Mouse (Mus musculus) cerebellum, postnatal 4 days (tissue): ENCODE measurements around the gene Rhpn2.
"Not testable (repeated sequence)": the region's sequence is repeated elsewhere in the genome, so short reads cannot be mapped to it uniquely, and the experiment has no call there.

Experiments
- DNase-seq, 2 experiments: peaks; one replicate each; pipeline ENCODE4 v3.0.0; 2022; ENCODE audit warnings: low spot score in 2 of 2, mixed read lengths in 1 of 2

The Rhpn2 gene

DNA sequence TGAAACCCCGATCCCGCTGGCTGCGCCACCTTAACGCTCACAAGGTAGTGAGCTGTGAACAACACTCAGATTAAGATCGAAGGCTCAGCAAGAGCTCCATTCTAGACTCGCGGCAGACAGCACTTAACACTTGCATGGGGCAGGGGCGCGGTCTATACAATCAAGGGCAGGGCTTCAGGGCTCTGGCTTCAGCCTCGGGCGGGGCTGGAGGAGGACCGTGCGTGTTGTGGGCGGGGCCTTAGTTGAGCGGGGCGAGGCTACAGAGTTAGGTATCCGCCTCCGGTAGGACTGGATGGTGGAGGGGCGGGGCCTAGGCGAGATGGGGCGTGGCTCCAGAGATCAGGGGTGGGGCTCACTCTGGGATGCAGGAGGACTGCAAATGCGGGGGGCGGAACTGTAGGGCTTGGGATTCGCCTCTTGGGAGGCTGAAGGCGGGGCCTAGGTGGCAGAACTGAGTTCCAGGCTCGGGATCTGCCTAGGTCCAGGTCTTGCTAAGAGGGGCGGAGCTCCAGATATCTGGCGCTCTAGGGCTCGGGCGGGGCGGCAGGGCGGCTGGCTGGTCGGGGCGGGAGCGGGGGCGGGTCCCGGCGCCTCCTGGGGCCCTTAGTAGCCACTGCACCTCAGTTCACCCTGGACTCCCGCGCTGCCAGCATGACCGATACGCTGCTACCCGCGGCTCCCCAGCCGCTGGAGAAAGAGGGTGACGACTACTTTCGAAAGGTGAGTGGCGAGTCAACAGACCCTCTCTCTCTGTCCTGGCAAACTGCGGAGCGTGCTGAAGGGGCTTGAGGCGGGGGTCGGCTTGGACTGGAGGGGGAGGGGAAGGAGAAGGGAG lies at the start of gene Rhpn2:
TSS of gene Rhpn2 (plus strand) at position 479 of the 835 bp plus-strand sequence.
- DNase-seq: peak; percentile 98

DNA sequence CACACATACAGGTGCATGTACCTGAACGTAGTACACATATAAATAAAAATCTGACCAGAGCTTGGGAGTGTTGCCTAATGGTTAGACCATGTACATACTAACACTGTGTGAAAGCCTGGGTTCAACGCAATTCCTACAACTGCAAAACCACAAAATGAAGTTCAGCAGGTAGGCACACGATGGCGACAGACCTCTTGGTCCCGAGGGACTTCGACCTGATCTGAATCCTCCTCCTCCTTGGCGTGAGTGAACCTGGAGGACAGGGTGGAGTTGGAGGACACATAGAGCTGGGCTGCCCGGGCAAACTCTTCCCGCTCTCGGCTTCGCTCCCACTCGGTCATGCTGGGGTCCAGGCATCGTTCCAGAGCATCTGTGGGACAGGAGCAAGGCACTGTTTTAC lies 40.5 kb upstream of the Rhpn2 start:
- DNase-seq: no peak

DNA sequence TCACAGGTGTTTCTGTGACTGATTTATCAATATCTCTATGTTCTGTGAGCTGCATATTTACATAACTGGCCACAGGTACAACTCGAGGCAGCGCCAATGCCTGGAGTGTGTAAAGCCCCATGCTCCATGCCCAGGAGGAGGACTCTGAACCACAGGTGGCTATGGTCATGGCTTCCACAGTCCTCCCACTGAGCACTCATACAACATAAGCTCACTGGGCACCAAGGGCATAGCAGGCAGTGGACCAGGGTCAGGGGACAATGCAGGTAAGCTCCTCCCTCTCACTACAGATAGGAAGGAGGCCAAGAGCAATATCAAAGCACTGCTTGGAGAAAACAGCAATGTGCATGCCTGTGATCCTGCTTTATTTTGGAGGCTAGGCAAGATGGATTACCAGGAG lies 38.3 kb upstream of the Rhpn2 start:
- no peak for DNase-seq

DNA sequence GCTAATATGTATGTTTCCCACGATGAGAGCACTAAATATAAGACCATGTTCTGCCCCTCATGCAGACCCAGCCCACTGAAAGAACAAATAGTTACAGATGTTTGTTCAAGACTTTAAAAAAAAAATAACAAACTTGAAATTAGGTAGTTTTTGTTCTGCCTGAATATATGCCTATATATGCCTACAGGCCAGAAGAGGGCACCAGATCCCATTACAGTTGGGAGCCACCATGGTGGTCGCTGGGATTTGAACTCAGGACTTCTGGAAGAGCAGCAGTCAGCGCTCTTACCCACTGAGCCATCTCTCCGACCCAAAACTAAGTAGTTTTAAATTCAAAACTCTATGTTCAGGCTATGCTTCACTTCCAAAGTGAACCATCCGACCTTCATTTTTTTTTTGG lies 36.1 kb upstream of the Rhpn2 start:
- no peak for DNase-seq

DNA sequence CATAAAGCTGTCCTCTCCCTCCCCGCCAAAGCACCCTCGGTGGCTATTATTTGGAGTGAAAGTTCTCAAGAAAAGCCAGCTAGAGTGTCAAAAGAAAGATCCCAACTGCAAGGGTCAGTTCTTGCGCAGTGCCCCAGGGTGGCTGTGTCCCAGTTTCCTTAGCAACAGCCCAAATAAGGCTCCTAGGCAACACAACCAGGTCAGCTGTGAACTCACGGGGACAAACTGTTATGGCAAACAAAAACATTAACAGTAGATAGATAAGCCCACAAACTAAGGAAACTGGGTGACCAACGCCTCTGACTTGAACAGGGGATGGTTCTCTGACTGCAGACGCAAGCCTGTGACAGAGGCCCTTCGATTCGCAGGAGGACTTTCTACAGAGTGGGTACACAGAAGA lies 34.3 kb upstream of the Rhpn2 start:
- DNase-seq: no peak

DNA sequence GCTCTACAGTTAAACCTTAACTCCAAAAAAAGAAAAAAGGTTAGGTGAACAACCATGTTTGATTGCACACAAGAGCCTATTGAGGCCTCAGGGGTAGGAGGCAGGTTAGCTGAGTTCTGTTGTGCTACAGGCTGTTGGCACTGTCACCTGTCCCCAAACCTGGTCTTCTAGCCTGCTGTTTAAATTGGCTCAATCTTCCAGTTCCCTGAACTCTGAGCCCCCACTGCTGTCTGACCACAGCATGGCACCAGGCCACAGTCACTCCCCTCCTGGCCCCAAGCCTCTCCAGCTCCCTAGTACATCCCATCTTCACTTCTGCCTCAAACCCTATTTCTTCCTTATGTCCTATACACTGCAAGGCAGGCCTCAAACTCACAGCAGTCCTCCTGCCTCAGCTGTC lies 33.2 kb upstream of the Rhpn2 start:
- DNase-seq: no peak

DNA sequence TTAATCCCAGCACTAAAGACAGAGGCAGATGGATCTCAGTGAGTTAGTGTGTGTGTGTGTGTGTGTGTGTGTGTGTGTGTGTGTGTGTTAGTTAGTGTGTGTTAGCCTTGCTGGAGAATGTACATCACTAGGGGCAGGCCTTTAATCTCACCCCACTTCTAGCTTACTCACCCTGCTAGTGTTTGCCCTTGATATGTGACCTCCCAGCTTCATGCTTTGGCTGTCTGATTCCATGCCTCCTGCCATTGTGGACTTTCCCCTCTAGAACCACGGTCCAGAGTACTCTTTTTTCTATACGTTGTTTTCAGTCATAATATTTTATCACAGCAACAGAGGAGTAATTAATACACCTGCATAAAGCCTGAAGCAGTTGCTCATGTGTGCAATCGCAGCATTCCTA lies 22.8 kb upstream of the Rhpn2 start:
- no peak for DNase-seq

DNA sequence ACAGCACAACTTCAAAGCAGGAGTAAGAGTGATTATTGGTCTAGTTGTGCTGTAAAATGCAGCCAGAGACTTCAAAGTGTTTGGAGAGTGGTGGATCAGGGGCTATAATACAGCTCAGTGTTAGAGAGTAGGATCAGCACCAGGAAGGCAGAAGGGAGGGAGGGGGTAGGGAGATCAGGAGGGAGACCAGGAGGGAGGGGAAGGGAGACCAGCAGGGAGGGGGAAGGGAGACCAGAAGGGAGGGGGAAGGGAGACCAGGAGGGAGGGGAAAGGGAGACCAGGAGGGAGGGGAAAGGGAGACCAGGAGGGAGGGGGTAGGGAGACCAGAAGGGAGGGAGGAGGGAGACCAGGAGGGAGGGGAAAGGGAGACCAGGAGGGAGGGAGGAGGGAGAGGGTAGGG lies 19.8 kb upstream of the Rhpn2 start:
- no peak for DNase-seq

DNA sequence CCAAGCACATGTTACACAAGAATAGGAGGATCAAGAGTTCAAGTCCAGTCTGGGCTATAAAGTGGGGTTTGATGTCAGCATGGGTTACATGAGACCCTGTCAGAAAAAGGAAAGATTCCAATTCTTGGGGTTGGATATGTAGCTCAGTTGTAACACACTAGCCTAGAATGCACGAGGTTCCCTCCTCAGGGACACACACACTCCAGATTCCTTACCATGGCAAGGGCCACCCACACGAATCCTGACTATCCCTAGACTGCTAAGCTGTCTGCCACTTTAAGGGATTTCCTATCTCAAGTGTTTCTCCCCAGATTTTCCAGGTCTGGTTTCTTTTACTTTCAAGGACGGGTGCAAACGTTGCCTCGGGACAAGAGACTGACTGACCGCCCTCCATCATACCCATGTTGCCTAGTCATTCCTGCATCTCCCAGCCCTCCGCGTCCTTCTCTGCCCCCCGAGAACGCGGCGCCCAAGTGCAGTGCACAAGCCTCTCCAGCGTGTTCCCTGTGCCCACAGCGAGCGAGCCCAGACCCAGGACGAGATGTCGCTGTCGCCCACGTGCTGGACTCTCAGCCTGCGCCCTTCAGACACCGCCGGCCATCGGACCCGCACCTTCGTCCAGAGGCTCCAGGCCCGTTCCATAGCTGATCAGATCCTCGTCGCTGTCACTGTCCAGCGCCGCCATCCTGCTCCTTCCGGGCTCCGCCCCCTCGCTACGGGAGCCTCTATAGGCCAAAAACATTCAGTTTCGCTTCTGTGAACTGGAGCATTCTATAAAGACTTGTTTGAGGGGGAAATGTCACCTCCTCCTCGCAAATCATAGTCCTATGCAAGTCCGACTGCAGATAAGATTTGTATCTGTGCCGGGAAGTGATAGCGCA lies 16.0 kb upstream of the Rhpn2 start, which contains the start of gene Gpatch1:
TSS of gene Gpatch1 (minus strand) at position 712 of the 881 bp plus-strand sequence.
- DNase-seq: peak; percentile 93 to 96

DNA sequence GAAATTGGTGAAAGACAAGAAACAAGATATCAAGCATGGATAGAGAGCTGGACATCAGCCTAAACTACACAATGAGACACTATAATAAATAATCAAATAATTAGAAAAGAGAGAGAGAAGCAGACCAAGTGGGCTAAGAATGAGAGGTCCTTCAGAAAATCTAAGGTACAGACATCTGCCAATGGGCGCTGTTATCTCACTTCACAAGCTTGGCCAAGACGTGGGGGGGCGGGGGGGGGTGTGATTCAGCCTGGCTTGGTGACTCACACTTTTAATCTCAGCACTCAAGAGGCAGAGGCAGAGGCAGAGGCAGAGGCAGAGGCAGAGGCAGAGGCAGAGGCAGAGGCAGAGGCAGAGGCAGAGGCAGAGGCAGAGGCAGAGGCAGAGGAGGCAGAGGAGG lies 14.7 kb upstream of the Rhpn2 start:
- not testable (repeated sequence) for DNase-seq

DNA sequence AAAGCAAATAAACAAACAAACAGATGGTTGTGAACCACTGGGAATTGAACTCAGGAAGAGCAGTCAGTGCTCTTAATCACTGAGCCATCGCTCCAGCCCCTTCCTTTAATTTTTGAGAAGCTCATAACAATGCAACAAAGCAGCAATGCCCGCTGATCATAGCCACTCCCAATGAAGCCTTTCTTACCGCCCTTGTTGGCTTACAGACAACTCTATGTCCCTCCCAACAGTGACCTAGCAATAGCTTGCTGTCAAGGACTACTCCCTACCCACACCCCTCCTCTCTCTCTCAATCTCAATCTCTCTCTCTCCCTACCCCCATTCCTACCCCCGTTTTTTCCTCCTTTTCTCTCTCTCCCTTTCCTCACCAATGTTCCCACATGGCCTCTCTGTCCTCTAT lies 14.2 kb upstream of the Rhpn2 start:
- no peak for DNase-seq

DNA sequence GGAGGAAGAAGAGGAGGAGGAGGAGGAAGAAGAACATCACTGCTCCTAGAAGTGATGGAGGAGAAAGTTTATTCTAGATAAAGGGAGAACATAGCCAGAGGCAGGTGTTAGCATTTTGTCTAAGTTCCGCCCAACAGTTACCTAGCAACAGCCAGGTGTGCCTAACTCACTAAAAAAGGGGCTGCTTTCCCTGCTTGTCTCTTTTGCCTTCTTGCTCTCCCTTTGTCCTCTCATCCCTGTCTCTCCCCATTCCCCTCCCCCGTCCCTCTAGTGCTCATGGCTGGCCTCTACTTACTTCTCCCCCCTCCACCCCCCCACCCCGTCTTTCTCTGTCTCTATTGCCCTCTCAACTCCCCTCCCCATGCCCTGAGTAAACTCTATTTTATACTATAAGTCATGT lies 11.8 kb upstream of the Rhpn2 start:
- no peak for DNase-seq

DNA sequence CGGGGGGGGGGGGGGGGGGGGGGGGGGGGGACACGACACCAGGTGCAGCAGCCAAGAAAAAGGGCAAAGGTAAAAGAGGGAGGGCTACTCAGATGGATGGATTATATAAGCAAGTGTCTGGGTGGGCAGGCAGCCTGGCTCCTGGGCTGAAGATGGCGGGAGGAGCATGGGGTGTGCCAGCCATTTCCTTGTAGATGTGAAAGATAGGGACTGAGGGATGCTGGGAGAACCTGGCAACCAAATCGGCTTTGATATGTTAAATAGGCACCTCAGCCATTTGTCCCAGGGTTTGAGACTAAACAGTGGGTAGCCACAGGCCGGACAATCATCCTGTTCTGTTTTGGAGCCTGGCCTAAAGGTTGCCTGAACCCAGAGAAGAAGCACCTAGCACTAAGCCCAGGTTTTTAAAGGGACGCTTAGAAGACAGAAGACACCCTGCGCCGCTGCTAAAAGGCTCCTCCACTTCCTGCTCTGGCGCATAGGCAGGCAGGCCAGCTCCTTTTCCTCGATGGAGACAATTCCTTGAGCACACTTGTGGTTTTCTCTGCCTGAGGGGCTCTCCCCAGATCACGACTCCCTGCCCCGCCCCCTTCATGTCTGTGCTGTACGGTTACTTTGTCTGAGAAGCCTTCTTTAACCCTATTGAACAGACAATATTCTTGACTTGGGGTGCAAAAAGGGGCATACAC lies 11.1 kb upstream of the Rhpn2 start:
- DNase-seq: no peak

DNA sequence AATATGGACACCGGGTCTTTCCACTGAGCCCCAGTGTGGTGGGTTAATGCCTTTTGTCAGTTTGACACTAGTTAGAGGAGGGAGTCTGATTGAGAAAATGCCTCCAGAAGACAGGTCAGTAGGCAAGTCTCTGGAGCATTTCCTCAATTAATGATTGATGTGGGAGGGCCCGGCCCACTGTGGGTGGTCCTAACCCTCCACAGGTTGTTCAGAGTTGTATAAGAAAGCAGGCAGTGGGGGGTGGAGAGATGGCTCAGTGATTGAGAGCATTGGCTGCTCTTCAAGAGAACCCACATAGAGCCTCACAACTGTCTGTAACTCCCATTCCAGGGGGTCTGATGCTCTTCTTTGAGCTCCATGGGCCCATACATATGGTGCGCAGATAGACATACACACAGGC lies 2.4 kb upstream of the Rhpn2 start:
- no peak for DNase-seq

DNA sequence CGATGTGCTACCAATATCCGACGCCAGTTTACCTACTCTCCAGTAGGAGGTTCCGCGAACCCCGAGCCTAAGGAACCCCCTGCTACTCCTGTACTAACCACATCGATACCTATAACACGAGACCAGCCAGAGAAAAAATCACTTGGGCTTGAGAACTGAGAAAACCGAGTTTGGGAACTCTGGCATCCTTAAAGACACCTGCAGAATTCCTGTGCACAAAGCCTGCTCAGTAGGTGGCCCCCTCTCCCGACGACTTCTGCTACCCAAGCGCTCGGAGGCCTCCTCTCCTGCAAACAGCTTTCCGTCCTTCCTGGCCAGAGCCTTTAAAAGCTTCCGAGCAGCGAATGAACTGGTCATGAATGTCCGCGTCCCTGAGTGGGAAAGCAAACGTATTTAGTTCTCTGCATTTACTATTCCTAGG lies 729 bp upstream of the Rhpn2 start:
- DNase-seq: no peak

DNA sequence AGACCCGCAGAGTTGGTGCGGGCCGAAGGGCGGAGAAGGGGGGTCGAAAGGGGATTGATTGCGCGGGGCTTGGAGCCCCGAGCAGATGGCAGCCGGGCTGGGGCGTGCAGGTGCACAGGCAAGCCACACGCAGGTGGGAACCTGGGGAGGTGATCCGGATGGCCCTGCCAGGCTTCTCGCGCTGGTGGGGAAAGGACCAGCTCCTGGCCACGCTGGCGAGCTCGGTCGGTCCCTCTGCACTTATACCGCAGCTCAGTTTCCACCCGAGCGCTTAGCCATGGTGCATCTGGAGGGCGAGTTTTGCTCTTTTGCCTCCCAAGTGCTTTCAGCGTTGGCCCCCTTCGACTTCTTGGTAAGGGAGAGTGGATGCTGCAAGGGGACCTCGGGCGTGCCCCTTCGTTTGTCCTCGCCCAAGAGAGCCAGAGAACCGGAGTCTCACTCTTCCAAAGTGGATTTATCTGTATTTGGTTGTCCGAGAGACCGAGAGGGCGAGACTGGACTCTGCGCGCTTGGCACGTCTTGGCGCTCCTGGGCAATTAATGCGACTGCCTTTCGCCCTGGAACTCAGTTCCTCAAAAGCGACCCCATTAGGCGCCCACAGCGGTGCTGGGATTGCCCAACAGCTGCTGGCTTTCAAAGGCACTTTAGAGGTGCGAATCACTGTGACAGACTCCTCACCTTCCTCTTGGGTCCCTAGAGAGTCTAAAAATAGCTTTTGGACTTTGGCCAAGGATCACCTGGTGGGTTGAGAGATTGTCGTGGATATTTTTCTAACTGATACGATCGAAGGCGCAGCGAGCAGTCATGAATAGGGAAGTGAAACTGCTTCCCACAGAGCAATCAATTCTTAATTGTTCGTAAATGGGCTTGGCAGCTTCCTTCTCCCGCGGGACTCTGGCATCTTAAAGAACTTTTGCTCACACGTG lies 820 bp downstream of the Rhpn2 start:
- DNase-seq: peak in 1 of 2 experiments; percentile 16

DNA sequence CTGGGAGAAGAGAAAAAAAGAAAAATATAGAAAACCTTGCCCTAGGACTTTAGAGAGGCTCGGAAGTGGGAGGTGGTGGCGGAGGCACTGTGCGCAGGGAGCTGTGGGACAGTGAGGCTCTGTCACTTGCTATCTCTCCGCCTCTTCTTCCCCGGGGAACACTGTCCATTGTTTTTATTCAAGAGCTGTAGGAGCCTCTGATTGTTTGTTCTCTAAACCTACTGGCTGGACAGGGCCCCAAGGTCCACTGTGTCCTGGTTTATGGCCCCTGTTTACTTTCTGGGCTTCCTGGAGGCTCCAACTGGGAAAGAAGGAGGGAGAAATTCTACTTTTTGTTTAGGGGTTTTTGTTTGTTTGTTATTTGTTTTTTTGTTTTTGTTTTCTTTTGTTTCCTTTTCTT lies 6.2 kb downstream of the Rhpn2 start:
- no peak for DNase-seq

DNA sequence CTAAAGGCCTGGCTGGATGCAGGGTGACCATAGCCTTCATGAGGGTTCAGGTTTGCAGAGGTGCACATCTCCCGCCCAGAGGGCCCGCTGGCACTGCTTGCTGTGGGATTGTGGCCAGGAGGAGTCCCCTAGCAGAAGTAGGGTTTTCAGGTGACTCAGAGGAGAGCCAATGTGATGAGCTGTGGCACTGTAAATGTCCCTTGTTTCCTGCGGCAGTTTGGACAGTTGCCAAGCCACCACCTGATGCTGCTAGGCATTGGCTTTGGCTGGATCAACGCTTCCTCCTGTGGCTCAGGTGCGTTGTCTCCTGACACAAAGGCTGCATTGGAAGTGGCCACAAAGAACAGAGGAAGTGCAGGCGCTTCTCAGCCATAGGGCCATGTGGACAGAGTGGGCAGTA lies 7.3 kb downstream of the Rhpn2 start:
- DNase-seq: no peak

DNA sequence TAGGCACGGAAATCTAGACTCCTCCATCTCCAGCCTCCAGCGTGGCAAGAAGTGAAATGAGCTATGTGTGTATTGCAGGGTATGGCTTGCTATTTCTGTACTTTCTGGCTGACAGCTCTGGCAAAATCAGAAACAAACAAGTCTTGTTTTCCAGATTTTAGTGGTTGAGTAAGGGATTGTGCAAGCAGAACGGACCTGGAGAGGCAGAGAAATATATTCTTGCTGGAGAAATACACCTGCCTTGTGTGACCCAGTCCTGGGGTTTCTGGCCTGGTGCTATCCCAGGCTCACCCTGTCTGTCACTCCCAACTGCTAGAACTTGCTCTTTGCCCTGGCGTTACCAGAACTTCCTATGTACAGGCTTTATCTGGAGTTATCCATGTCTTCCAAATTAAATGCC lies 8.5 kb downstream of the Rhpn2 start:
- DNase-seq: no peak

DNA sequence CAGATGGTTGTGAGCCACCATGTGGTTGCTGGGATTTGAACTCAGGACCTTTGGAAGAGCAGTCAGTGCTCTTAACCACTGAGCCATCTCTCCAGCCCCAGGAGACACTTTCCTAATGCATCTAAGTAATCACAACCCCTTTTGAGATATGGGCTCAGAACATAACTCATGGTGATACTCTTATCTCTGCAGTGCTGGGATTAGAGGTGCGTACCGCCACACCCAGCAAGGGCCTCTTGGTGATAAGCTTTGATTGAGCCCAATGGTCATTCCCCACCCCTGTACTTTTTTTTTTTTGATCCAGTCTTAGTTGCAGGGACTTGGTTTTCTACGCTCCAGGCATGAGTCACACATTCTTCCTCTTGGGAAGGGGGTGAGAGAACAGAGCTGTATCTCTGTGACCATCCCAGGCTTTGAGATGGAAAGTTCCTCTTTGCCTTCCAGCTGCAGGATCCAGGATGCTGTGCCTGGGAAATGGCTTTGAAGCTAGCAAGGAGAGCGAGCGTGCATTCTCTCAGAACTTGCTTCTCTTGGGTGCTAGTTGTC lies 10.9 kb downstream of the Rhpn2 start:
- DNase-seq: no peak
